Mouse (Mus musculus) gonadal fat pad, adult 2 months (tissue): ENCODE data around the gene Ccnk. TPM values are rescaled to one million over a fixed set of nuclear protein-coding genes. Genes with fewer than 3 reads are reported as not detected.
A peak's percentile ranks its signal among the peaks of the same experiment; 100 is the strongest.

ENCODE experiments used
- DNase-seq: peaks from one replicate; pipeline ENCODE4 v3.0.0-alpha.2; 2012; ENCODE audit warnings: low read depth
- polyA plus RNA-seq: library from polyadenylated mRNA; depleted of rRNA; stranded (reverse); fragments of >200 nt; gene quantifications from 2 replicates; pipeline ENCODE4 v1.2.3, GENCODE M21; 2012

Gene Ccnk
- polyA plus RNA-seq, 1 experiment = 11.0 TPM

DNA sequence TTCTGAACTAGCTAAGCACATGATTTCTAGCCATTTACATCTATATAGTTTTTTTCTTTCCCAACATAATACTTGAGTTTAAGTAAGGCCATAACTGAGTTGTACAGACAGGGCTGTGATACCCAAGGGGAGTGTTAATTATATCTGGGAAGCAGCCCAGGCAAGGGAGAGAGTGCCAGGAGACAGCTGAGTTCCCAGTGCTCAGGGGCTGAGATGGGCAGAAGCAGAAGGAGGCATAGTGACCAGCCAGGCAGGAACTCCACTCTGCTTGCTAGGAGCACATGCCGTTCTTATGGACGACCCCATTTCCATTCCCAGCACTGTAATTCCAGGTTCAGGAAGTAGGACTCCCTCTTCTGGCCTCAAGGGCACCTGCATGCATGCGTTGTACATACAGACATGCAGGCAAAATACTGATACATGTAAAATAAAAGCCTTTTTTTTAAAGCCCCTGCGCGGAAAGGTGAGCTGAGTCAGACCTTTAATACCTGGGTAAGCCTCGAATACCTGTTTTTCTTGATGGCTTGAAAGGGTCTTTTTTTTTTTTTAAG is 8.2 kb downstream of the Ccnk start:
- no peak for DNase-seq

DNA sequence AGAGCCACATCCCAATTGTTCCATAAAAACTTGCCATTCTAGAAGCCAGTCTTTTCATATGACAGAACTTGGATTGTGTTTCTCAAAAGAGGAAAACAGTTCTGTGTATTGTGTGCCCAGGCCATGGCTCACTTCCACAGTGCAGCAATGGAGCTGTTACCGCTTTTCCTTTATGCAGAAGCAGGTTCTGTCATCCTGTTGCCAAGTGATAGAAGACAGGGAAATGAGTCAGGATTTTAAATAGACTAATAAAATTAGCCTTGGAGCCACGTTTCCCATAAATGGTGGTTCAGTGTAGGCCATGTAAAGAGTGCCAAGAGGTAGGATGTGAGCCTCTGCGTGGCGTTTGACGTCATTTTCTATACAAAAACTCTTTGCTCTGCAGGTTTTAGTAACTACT is 14.5 kb downstream of the Ccnk start:
- DNase-seq = no peak

DNA sequence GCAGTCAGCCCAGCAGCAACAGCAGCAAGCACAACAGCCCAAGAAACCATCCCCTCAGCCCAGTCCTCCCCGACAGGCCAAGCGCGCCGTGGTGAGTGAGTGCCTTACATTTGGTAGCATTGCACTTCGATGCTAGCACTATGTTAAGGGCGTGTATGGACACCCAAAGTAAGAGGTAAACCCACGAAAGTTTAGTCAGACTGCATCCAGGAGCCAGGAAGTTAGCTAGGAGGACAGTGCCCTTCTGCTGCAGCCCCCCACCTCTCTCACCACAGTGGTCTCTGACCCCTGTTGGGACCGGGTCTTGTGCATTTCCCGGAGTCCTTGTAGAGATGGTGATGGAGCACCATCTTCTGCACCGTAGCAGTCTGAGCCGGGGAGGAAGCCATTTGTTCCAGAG is 16.4 kb downstream of the Ccnk start:
- DNase-seq = no peak

DNA sequence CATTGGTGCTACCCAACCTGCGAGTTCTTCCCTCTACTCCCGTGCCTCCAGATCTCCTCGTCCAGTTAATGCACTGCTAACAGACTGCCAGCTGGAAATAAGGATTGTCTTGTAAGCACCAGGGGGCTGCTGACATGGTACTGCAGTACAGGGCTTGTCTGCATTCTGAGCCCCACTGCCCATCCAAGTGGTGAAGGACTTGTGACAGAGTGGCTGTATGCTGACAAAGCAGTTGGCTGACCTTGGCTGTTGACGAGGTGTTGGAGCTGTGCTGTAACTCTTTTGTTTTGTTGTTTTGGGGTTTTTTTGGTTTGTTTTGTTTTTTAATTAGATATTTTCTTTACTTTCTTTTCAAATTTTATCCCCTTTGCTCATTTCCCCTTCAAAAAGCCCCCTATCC is 19.1 kb downstream of the Ccnk start:
- DNase-seq = no peak

DNA sequence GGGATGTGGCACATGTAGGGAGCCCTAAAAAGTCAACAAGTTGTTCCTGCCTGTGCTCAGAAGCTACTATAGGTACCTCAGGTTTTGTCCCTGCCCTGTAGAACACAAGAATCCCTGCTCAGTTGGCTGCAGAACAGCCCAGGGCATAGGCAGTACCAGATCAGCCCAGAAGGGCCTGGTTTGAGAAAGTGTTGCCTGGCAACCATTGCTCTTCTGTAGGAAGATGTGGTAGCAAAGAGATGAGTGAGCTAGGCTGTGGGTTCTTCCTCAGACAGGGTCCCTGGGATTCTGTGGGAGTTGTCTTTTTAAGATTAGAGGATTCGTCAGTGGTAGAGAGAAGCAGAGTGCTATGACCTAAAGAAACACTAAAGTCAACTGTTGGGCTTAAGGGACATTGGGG is 20.7 kb downstream of the Ccnk start:
- DNase-seq = no peak

DNA sequence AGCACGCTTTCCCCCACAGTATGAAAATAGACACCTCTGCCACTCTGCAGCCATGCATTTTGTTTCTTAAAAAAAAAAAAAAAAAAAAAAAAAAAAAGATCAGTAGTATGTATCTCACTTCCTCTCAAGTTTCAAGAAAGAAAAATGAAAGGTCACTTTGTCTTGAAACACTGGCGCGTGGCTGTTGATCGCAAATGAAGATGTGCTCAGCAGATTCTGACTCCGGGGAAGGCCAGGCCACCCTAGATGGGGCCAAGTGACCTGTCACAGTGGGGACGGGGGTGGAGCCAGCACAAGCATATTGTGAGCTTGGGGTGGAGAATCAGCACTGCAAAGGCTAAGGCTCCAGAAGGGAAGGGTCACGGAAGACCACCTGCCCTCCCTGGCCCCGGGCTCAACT is 24.5 kb downstream of the Ccnk start:
- no peak for DNase-seq

DNA sequence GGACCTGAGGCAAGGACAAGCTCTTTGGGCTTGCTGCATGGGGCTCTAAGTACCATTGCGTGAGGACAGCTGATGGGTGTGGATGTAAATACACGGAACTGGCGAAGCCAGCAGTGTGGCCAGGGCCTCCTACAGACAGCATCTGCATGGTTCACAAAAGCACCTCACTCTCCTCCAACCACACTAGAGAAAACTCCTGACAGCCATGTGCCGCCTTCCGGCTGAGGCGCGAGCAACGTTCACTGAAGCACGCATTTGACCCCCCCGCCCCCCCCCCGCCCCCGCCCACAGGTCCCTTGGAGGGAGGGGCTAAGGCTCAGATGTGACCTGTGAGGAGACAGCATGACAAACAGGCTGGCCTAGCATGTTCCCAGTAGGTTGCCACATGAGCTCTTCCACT is 25.6 kb downstream of the Ccnk start:
- no peak for DNase-seq

DNA sequence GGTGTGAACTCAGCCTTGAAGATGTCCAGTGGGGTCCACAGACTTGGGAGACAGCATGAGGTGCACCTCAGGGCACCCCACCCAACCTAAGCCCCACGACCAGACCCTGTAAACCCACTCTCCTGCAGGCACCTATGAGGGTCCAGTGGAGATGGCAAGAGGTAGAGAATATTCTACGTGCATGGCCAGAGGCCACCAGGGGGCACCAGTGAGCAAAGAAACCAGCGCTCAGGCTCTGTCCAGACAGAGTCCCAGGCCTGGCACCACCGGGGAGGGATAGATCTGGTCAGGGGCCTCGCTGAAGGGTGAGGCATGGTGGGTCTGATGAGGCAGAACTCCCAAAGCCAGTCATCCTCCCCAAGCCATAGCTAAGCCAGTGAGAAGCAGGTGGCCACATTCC is 27.3 kb downstream of the Ccnk start:
- no peak for DNase-seq

DNA sequence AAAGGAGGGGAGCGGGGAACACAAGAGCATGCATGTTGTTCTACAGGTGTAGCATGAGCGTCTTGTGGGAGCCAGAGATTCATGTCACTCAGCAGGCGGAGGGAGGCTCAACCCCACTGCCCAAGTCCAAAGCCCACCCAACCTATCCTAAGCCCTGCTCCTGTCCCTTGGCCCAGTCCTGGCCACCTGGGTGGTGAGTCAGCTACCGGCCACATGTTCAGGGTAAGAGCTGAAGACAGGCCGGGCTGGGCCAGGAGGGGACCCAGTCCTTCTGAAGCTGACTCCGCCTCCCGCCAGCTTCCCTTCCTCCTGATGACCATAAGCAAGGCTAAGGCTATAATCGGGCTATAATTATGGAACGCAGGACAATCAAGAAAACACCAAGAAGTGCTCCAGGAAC is 28.8 kb downstream of the Ccnk start:
- DNase-seq = no peak

DNA sequence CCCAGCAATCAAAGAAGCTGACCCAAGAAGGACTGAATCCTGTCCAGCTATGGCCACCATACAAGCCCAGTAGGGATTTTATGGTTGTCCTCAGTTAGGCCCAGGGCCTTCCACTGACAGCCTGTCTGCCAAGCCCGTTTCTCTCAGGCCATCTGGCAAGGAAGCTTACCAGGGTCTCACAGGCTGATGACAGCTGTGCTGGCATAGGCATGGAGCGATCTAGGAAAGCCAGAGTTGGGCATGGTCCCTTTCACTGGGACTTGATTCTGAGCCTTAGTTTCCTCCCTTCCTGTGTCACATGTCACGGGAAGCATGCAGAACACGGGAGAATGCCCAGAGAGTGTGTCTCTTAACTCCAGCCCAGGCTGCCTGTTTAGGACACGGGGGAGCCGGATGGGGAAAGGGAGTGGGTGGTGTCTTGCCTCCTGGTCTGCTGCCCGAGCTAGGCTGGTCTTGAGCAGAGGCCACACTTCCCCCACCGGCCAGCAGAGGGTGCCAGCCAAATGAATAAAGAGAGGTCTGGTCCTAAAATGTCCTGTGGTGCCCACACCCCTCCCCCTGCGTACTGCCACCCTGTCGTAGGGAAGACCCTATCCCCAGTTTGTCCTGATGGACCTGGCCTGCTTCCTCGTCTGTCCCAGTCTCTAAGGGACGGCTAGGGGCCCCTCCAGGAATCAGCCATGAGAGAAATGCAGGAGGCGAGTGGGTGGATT is 29.5 kb downstream of the Ccnk start:
- DNase-seq = no peak

DNA sequence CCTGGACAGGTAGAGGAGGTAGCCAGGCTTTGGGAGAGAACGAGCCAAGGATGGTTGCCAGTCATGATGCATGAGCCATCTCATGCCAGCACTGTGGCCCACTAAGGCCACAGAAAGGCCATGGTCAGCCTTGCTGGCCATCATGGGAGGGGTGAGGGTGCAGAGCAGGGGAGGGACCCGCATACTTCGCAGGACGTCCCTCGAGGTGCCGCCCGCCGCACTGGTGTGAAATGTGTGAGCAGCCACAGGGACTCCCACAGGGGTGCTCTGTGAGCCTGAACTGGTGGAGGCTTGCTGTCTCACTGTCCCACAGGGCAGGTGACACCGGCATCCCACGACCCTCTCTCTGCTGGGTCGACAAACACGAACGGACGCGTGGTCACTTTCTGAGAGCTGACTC is 31.2 kb downstream of the Ccnk start:
- no peak for DNase-seq

DNA sequence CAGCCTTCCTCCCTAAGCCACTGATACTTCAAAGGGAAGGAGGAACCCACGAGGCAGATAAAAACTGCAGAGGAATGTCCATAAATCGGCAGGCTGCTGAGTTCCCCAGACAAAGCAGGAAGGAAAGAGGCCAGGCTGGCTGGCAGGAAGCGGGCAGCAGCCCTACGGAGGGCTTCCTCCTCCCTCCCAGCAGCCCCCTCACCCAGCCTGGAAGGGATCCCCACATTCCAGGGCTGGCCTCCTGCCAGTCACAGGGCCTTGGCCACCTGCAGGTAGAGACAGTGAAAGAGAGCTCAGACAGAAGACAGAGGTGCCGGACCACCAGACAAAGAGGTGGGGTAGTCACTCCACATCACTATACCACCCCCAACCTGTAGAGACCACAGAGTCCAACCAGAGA is 32.7 kb downstream of the Ccnk start:
- no peak for DNase-seq

DNA sequence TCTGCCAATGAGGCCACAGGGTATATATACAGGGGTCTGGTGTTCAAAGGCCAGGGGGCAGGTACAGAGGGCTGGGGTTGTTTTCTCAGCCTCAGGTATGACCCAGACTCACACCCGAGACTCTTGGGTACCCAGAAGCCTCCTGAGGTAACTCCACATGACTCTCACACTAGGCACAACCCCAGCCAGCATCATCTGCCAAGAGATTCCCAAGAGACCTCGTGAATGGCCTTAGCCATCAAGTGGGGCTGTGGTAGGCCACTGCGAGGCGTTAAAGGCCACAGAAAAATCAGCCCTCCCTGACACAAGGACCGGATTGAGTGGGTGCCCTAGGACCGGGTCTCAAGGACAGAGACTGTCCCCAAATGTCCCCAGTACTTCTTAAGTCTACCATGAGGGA is 33.1 kb downstream of the Ccnk start:
- no peak for DNase-seq

DNA sequence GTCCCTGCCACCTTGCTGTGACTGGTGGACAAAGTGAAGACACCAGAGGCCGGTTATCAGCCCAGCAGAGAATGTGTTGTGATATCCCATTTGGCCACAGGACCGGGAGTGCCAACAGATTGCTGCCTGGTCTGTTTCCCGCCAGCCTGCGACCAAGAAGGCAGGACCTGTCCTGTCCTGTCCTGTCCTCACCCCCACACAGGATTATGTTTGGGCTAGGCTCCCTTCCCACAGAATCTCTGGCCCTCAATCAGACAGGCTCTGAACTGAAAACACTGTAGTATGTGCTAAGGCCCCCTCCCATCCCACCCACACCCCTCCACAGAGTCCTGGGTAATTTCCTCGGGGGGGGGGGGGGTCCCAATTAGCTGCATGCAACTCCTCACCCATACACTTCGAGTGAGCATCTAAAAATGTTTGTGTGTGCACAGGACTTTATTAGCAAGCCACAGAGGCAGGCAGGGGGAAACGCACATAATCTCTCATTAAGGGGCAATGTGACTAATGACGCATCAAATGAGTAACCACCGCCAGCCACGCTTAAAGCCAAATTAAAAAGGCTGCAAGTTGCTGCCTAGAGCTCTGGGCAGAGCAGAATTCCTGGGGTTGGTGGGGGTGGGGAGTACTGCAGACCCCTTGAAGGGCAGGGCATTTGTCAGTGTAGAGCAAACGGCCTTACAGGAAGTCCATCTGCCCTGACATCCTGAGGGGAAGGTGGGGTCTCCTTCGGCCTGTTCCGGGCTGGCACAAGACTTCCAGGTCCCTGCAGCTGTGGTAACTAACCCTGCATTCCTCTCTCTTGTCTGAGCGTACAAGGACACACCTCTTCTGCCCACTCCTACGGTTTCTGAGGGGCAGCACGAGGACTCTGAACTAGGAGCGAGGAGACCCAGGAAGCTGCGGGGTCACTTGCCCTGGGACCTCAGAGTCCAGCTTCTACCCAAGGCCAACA is 34.0 kb downstream of the Ccnk start:
- DNase-seq = peak; percentile 77

DNA sequence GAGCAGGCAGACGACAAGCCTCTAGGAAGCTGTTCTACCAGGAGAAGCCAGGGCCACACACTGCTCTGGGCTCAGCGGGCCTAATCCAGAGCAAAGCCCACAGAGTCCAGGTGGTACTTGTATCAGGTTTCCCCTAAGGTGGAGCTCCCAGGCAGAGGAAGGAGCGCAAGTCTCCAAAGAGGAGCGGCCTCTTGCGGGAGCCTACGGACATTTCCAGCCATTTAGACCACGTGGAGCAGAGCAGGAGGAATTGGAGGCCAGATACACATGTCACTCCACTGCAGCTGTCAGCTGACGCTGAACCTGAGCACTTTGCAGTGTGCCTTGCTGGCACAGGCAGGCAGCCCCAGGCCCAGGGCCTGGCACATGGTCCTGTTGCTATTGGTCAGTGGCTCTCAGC is 35.7 kb downstream of the Ccnk start:
- no peak for DNase-seq

DNA sequence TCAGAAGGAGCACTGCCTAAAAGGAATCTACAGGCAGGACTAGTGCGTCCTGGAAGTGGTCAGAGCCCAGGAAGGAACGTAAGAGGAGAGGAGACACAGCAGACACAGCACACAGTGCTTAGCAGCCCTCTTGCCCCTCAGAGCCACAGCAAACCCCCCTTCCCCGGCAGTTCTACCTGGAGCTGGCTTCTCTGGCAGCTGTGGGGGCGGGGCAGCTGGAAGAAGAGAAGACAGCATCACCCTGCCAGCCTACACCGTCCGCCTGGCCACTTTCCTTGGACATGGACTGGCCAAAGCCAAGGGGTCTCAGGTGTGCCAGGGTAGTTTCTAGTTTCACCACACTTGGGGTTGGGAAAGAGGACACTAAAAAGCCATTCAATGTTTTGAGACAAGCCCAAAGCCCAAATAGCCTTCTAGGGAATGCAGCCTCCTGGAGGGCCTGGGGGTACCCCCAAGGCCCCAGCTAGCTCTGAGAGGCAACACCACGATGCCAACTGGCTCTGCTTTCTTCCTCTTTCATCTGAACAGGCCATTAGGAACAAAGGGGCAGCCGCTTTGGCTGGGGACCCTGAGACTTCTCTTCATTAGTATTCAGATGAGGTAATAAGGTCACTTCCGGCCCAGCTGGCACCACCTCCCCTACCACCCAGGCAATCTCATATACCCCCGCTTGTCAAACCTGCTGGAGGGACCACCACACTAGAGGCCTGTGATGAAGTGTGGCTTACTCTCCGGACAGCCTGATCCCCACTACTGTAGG is 37.4 kb downstream of the Ccnk start:
- no peak for DNase-seq

DNA sequence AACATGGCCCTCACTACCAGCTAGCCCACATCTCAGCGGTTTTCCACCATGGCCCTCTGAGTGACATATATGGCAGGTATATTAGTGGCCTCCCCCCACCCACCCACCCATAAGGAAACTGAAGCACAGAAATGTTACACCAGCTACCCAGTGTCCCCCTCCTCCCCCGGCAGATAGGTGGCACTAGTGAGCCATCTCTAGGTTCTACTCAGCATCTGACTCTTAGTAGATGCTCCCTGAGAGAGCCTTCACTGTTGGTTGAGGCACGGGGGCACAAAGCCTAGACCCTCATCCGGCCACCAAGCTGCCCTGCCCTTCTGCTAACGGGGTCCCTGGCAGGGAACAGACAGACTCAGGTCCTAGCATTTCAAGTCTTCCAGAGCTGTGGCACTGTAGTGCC is 38.2 kb downstream of the Ccnk start:
- DNase-seq = no peak

DNA sequence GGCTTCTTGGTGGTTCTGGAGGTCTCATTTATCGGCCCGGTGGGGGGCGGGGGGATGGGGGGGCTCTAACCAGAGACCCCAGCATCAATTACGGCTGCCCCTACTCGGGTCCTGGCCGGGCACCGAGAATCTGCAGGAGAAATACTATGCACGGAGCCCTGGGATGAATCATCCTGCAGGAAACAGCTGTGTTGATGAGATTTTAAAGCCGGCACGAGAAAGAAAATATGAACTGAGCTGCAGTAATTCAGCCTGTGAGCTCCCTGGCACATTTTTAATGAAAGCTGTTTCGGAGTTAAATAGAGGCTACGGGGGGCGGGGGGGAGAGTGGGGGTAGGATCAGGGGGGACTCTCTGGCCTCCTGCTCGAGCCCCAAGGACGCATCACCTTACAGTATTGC is 39.8 kb downstream of the Ccnk start:
- no peak for DNase-seq

DNA sequence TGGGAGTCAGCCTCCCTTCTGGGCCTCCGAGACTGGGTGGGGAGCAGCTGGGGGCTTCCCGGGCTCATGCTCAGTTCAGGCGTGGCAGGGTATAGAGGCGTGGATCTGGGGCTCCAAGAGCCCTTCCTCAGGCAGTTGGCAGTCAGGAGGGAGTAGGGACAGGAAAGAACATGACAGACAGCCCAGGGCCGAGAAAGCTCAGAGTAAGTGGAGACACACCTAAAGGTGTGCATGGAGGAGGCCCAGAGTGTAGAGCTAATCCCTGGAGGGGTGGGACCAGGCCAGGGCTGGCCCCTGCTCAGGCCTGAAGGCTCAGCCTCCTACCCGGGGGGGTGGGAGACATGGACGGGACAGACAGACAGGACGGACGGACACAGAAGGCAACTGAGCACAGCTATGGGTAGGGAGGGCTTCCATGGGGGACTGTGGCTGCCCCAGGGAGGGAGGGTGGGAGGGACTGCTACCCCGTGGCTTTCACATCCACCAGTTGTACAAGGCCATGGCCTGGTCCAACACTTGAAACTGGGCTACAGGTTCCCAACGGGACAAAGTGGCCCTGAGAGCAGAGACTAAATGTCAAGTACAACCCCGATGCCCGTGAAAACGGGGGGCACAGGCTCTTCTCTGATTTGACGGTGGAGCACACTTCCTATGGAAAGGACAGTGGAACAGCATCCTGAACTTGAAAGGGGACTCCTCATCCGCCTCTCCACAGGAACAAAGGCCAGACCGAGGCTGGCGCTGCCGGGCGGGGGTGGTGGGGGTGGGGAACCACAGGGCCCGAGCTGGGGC is 40.6 kb downstream of the Ccnk start:
- DNase-seq = no peak

DNA sequence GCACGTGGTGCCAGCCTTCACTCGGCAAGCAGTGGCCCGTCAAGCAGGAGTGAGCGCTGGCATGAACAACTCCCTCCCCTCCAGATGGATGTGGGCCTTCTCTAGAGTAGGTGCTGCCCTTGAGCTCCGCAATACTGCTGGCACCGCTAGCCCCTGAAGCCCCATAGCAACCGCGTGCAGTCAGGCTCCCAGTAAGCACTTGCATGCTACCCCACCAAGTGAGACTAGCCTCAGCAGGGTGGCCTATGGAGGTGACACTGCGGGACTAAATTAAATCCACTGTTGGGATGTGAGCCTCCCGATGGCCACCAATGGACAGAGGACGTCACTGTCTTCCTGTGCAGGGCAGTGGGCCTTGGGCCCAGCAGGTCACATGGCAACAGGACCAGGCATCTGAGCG is 41.2 kb downstream of the Ccnk start:
- no peak for DNase-seq

DNA sequence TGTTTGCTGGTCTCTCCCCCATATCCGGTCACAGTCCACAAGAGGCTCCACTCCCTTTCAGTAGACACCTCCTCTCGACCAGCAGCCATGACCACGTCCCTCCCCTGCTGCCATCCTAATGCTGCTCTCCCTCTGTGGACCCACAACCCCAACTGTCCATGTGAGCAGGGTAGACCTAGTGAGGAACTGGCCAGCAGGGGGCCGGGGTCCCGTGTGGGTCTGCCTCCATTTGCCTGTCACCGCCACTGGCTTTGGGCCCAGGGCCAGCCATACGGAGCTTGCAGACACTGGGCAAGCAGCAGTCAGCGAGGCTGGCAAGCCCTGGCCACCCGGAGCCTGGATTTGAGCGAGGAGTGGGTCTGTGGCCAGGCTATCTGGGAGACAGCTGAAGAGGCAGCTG is 41.8 kb downstream of the Ccnk start:
- no peak for DNase-seq
